Mouse (Mus musculus) E14TG2a.4 (cell line): ENCODE measurements around the gene Atp9a.

ENCODE experiments used
- H3K27me3 ChIP-seq: 2 replicates; pipeline ENCODE4 v1.6.1; 2014; ENCODE audit warnings: low read length, control low read depth; ENCODE audit not compliant: insufficient read depth
- H3K36me3 ChIP-seq: 2 replicates; pipeline ENCODE4 v1.6.1; 2014; ENCODE audit warnings: low read length, control low read depth; ENCODE audit not compliant: insufficient read depth
- H3K4me1 ChIP-seq: replicated peaks from 2 replicates; pipeline ENCODE4 v1.6.1; 2014; ENCODE audit warnings: low read depth, low read length, control low read depth
- H3K4me3 ChIP-seq: replicated peaks from 2 replicates; pipeline ENCODE4 v1.5.1; 2014; ENCODE audit warnings: mild to moderate bottlenecking, low read length
- H3K9me3 ChIP-seq: 2 replicates; pipeline ENCODE4 v1.6.1; 2014; ENCODE audit warnings: low read length, control low read depth
- CTCF ChIP-seq: conservative IDR thresholded peaks from 2 replicates; pipeline ENCODE4 v1.5.1; 2014; ENCODE audit warnings: low read length
- NANOG ChIP-seq: IDR thresholded peaks from 2 replicates; pipeline ENCODE4 v1.6.1; 2014; ENCODE audit warnings: borderline replicate concordance, low read length, mixed read lengths
- POU5F1 ChIP-seq: IDR thresholded peaks from 2 replicates; pipeline ENCODE4 v1.6.1; 2014; ENCODE audit warnings: low read length, borderline replicate concordance

Atp9a gene

GRCm38 (mm10) chr2:168654983-168655669 is 87.1 kb downstream of the Atp9a start:
- no peak for TF ChIP-seq CTCF
- TF ChIP-seq POU5F1 = no peak
- TF ChIP-seq NANOG = no peak
- H3K4me1 ChIP-seq = peaks cover 28% of the 10 kb centered on the region
- no peak overlapping the region for H3K4me3 ChIP-seq
- no peaks in the 10 kb centered on the region for H3K27me3 ChIP-seq
- no peaks in the 10 kb centered on the region for H3K9me3 ChIP-seq
- H3K36me3 ChIP-seq = no peaks in the 10 kb centered on the region

GRCm38 (mm10) chr2:168654482-168654881 is 87.7 kb downstream of the Atp9a start:
- Histone ChIP-seq H3K9me3 (no peaks in the 10 kb centered on the region), H3K4me3 (no peak overlapping the region), H3K36me3 (no peaks in the 10 kb centered on the region), H3K27me3 (no peaks in the 10 kb centered on the region), H3K4me1 (peaks cover 24% of the 10 kb centered on the region)
- no peak for TF ChIP-seq CTCF
- no peak for TF ChIP-seq NANOG
- TF ChIP-seq POU5F1 = no peak

- H3K4me1 ChIP-seq = peaks cover 31% of the 10 kb centered on the region
- H3K4me3 ChIP-seq = no peak overlapping the region
- H3K36me3 ChIP-seq = peaks cover 13% of the 10 kb centered on the region
- TF ChIP-seq NANOG (no peak), CTCF (peak; percentile 66), POU5F1 (no peak)
- no peaks in the 10 kb centered on the region for H3K9me3 ChIP-seq
- H3K27me3 ChIP-seq = peaks cover 4% of the 10 kb centered on the region; the same call in 1 of the 2 replicates
Observed at GRCm38 (mm10) chr2:168651757-168652156, 90.5 kb downstream of the Atp9a start.

- Histone ChIP-seq H3K27me3 (peaks cover 4% of the 10 kb centered on the region; the same call in 1 of the 2 replicates), H3K4me1 (peaks cover 27% of the 10 kb centered on the region)
- TF ChIP-seq CTCF (no peak), NANOG (no peak), POU5F1 (no peak)
Observed at GRCm38 (mm10) chr2:168648171-168648570, 94.0 kb downstream of the Atp9a start.

DNA sequence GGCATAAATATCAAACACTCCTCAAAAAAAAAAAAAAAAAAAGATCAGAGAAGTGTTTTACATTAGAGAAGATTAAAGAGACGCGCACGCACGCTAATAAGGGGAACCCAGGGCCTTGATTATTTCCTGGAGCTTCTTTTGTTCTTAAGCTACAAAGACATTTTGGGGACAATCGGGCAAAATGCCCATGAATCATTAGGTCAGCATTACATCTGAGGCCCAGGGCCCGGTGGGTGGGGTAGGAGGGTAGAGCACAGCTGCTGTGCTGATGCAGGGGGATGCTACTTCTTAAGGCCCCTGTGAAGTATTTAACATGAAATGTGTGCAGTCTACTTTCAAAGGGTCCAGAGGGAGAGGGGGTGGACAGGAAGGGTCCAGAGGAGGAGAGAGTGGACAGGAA is 97.4 kb downstream of the Atp9a start:
- Histone ChIP-seq H3K27me3 (peaks cover 4% of the 10 kb centered on the region; the same call in 1 of the 2 replicates), H3K4me1 (peaks cover 18% of the 10 kb centered on the region), H3K9me3 (no peaks in the 10 kb centered on the region), H3K4me3 (no peak overlapping the region), H3K36me3 (peaks cover 19% of the 10 kb centered on the region)
- TF ChIP-seq CTCF (no peak), NANOG (no peak), POU5F1 (no peak)

More at GRCm38 (mm10) chr2:168648171-168648570, 94.0 kb downstream of the Atp9a start:
- H3K4me3 ChIP-seq = no peak overlapping the region
- H3K36me3 ChIP-seq = peaks cover 13% of the 10 kb centered on the region
- H3K9me3 ChIP-seq = no peaks in the 10 kb centered on the region

DNA sequence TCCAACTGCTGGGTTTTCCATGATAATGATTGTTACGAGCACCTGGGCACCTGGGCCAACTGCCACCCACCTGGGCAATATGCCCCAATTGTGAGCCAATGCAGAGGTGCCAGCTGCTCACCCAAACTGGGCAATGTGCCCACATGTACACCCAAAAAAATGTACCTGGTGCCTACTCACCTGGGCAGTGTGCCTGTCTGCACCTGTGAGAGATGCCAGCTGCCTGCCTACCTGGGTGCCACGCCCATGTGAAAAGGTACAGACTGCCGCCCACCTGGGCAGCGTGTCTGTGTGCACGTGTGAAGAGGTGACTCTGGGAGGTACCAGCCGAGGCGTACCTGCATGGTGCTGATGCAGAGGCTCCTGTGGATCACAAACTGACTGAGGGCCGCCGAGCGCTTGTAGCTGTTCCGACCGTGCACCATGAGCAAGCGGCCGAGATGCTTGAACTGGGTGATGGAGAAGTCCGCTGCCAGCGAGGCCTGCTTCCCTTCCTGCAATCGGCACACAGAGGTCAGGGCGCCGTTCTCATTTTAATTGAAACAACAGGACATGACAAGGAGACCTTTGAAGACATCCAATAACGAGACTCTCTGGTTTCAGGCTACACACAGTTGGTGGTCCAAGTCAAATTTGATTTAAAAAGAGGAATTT is 98.6 kb downstream of the Atp9a start:
- H3K4me1 ChIP-seq = peaks cover 27% of the 10 kb centered on the region
- H3K9me3 ChIP-seq = no peaks in the 10 kb centered on the region
- TF ChIP-seq NANOG (no peak), POU5F1 (no peak), CTCF (no peak)
- peaks cover 15% of the 10 kb centered on the region for H3K36me3 ChIP-seq
- H3K4me3 ChIP-seq = no peak overlapping the region
- peaks cover 4% of the 10 kb centered on the region; the same call in 1 of the 2 replicates for H3K27me3 ChIP-seq

DNA sequence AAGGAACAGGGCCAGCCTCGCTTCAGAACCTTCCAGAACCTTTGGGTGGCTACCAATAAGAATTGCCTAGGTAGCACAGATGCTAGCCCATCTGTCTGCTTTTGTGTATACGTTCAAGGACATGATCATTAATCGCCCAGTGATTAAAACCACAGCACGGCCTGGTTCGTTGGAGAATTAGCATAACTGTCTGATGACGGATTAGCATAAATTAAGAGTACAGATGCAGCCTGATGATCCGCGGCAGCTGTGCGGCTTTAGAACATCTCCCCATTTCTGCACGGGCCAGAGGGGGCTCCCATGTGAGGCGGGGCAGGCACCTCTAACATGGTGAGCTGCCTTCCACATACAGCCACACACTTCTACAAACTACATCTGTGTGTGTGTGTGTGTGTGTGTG is 100.0 kb downstream of the Atp9a start:
- Histone ChIP-seq H3K9me3 (no peaks in the 10 kb centered on the region), H3K27me3 (no peaks in the 10 kb centered on the region; the same call in 1 of the 2 replicates), H3K36me3 (peaks cover 8% of the 10 kb centered on the region), H3K4me3 (no peak overlapping the region), H3K4me1 (peaks cover 18% of the 10 kb centered on the region)
- TF ChIP-seq CTCF (no peak), POU5F1 (no peak), NANOG (no peak)

DNA sequence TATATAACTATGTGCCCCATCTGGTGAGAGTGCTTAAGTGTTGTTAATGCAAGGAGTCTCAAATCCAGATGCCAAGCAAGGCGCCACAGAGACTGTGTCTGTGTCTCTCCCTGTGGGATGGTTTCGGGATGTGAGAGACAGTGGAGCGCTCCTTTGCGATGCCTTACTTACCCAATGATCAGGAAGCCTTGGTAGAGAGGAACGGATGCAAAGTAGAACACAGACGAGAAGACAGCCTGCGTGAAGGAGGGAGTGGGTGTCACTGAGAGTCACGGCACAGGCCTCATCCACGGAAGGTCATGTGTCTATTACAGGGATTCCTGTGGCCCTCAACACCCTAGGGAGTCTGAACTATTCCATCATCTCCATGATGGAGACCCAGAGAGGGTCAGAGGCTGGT is 101.7 kb downstream of the Atp9a start:
- Histone ChIP-seq H3K27me3 (no peaks in the 10 kb centered on the region; the same call in 1 of the 2 replicates), H3K36me3 (peaks cover 9% of the 10 kb centered on the region), H3K9me3 (no peaks in the 10 kb centered on the region), H3K4me1 (peaks cover 18% of the 10 kb centered on the region), H3K4me3 (no peak overlapping the region)
- no peak for TF ChIP-seq NANOG
- TF ChIP-seq CTCF = no peak
- TF ChIP-seq POU5F1 = no peak

- Histone ChIP-seq H3K4me1 (peaks cover 32% of the 10 kb centered on the region), H3K27me3 (peaks cover 2% of the 10 kb centered on the region; the same call in 1 of the 2 replicates), H3K4me3 (no peak overlapping the region), H3K36me3 (peaks cover 3% of the 10 kb centered on the region), H3K9me3 (no peaks in the 10 kb centered on the region)
- TF ChIP-seq POU5F1 = no peak
- TF ChIP-seq NANOG = no peak
- no peak for TF ChIP-seq CTCF
Observed at GRCm38 (mm10) chr2:168634881-168635280, 107.3 kb downstream of the Atp9a start.
